Mouse (Mus musculus) c-Kit-positive CD71-positive TER-119-positive erythroid progenitor cells, embryonic 14.5 days (primary cell): ENCODE measurements around the gene Lman1l.

Experiments used
- DNase-seq: peaks from one replicate; pipeline ENCODE4 v3.0.0-alpha.2; 2013; ENCODE audit warnings: low spot score

Lman1l gene

DNA sequence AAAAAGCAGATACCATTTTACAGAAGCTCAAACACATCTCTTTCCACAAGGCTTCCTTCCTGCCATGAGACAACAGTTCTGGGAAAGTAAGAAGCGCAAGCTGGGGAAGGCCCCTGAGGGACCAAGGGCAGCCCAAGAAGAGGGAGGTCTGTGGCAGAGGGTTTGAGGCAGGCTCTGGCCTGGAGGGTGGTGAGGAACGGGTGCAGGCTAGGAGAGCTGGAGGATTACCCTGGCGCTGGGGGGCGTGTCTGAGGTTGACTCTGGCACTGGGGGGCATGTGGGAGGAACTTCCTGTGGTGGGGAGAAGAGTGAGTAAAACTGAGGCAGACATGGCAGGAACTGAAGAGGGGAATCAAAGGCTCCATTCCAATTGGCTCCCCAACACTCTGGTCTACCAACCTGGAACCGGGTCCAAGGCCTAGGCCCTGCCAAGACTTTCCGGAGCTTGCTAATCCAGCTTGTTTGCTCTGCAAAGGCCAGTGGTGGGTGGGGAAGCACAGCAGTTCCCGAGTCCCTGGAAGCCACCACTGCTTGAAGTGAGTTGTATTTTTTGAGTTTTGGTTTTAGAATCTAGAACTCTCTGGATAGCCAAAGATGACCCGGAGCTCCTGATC, 2.9 kb downstream of the Lman1l start:
- DNase-seq, result no peak

DNA sequence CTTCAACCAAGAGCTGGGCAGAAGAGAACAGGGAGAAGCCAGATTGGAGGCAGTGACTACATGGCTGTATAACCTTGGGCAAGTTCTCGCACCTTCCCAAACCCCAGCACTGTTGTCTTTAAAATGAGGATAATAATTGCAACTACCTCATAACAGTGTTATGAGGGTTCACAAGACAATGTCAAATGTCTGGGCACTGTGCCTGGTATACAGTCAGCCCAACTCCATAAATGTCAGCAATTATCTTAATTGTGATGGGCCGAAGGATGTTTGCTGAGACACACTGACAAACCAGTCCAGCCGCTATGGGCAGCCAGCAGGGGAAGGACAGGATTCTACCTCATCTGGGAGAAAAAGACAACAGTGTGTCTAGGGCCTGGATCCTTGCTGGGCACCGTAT, 5.8 kb downstream of the Lman1l start:
- DNase-seq, result no peak

DNA sequence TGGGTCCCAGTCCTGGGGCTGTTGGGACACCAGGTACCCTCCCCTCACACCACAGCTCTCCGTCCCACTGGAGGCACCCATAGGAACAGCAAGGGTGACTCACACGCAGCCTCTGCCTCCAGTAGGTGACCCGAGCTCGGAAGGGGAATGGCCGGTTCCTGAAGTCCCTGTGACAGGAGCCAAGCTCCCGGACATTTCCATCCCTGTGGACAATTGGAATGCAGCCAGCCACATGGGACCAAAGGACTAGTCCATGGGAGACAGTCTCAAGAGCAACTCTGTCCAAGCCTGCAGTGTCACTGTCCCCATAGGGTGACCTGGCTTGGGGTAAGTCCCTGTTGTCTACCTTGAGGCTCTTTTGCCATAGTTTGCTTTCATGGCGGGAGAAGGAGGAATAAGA, 6.6 kb downstream of the Lman1l start:
- no peak for DNase-seq

DNA sequence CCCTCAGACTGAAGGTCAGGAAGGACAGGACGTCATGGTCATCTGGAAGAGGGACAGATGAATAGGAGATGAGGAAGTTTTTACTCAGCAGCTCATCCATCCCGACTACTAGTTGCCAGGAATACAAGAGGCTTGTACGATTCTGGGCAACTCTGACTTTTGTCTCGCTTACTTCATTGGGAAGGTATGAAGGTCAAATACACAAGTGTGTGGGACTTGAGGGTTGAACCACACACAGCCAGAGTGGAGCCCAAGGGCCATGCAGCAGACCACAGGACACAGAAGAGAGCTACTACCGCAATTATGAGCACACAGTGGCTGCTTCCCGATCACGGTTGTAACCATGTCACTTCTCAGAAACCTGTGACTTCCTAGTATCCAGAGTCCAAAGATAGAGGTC, 8.0 kb downstream of the Lman1l start:
- DNase-seq, result no peak

DNA sequence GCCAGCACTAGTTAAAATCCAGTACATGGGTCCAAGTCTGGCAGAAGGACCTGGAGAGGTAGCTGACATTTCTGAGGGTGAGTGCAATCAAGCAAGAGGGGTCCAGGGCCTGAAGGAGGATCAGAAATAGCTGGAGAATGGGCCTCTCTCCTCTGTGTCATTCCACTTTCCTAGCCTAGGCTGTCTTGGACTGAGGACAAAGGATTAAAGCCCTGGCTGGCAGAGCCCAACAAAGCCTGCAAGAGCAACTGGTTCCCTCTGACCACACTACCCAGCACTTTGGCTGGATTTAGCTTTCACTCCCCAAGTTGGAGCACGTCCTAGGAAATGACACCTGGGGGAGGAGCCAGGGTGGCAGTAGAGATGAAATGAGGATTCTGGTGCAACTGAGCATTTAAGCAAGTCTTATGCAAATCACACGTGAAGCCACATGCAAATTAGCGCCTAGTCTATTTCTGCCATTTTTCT, 10.2 kb downstream of the Lman1l start:
- DNase-seq, result no peak

DNA sequence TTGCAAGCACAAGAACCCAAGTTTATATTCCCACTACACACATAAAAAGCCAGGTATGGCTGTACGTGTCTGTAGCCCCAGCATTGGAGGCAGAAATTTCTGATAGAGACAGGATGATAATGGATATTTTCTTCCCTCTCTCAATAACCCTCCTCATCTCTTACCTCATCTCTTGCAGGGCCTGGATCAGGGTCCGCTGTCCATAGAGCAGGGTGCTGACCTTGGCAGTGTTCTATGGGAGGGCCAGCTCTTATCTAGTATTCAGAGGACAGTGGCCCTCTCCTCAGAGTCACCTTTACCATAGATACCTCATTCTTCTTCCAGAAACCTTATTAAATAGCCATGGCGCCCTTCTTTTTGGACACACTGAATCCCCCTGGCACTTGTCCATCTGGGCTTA, 10.8 kb downstream of the Lman1l start:
- DNase-seq, result no peak

DNA sequence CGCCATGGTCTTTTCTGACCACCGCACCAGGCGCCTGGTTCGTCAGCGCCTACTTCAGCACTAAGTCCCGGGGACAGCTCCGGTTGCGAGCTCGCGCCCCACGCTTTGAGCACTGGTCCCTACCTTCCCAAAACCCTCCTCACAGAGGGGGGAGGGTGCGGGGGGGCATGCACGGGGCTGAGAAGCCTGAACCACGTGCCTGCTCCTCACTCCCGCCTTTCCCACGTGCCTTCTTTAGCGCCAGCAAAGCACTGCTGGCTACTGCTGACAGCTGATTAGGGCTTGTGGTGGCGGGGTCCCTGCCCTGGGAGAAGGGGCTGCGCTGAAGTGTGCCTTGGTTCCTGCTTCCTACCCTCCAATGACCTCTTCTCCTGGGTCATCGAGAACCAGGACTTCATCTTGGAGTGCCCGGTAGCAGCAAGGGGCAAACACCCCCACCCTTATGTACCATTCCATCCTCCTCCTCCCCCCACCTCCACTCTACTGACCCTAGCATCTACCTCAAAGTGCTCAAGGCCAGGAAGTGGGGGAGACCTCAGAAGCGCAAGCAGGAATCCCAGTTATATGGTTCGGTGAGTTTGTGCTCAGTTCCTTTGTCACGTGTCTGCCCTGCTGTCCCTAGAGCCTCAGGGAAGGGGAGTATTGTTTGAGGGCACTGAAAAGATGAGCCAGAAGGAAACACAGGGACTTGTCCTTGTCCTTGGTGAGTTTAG, 14.3 kb downstream of the Lman1l start, which contains the start of gene Cplx3:
TSS of gene Cplx3 (minus strand) at position 143 of the 713 bp plus-strand sequence.
- no peak for DNase-seq

DNA sequence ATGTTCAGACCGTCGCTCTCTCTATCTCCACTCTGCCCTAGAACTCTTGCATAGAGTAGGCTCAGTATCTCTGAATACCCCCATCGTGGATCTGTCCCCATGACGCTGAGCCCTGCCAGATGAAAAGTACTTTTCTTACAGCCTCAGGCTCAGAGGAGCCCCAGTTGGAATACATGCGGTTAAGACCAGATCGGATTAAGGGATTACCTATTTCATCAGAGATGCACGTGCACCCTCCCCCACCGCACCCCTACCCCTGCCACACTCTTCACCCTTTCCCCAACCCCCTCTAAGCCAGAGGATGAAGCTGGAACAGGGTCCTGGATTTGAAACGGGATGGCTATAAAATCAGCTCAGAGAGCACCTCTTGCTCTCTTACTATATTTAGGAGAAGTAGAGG, 15.1 kb downstream of the Lman1l start:
- DNase-seq, result no peak

DNA sequence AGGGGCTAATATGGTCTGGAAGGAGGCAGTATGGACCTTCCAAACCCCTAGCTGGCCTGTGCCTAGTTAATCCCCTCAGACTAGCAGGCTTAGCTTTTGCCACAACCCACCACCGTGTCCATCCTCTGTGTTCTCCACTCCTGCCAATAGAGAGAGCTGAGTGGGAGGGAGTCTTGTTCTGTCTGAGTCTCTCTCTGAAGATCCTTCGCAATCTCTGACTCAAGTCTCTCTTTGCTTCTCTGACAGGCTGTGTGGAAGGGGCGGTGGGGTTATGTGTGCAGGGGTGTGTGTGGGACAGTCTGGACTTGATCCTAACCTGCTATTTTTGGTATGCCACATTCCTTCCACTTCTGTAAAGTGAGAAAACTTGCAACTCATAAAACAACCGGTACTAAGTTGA, 15.7 kb downstream of the Lman1l start:
- DNase-seq, result no peak

DNA sequence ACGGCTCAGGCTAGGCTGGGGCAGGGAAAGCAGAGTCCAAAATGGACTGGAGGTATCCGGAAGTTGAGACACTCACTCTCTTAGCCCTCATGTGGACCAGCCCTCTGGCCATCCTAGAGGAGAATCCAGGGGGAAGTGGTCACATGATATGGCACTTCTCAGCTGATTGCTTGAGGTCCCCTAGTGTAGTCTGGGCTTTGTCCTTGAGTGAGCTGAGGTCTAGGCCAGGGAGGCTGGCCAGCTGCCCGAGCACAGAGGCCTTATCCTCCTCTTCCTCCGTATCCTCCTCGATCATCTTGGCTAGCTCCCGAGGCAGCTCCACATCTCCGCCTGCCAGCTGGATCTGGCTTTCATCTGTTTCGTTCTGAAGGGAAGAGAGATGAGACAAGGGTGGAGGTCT, 18.5 kb downstream of the Lman1l start:
- no peak for DNase-seq

DNA sequence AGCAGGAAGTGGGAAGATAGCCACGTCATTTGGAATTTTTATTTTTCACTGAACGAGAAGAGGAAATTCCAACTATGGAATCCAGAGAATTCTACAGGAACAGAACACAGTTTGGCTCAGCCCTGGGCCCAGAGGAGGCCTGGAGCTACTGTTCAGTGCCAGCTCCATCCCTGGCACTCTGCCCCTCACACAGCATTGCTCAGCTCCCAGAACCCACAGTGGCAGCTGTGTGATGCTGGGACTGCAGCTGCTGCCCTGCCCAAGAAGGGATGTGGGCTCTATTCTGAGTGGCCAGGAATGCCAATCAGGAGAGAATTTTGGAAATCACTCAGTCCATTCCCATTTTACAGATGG, 19.2 kb downstream of the Lman1l start:
- DNase-seq, result no peak

DNA sequence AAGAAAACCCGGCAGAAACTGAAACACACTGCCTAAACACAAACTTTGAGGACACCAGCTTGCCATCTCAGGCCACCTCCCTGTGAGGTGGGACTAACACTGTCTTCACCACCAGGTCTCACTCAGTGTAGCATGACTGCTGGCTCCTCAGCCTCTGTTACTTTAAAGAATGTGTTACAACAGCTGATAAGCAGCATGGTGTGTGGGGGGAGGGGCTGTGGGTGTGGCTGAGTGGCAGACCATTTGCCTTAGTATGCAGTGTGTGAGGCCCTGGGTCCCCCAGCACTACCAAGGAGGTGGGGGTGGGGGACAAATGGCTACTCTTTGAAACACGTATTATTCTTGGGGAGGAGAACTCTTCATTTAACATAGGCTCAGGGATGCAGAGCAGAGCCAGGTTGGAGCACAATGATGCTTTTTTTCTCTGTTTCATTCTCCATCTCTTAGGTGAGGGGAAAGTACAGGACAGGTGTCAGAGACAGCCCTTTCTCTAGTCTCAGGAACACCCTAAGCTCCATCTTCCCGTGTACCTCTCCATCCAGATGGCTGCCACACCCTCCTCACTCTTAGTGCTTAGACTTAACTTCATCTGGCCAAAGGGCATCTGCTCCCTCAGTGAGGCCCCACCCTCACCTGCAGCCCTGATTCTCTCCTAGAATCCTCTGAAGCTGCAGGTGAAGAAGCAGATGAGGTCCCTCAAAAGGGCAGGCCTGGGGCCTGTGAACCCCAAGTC, 19.8 kb downstream of the Lman1l start:
- DNase-seq, result peak; percentile 33

DNA sequence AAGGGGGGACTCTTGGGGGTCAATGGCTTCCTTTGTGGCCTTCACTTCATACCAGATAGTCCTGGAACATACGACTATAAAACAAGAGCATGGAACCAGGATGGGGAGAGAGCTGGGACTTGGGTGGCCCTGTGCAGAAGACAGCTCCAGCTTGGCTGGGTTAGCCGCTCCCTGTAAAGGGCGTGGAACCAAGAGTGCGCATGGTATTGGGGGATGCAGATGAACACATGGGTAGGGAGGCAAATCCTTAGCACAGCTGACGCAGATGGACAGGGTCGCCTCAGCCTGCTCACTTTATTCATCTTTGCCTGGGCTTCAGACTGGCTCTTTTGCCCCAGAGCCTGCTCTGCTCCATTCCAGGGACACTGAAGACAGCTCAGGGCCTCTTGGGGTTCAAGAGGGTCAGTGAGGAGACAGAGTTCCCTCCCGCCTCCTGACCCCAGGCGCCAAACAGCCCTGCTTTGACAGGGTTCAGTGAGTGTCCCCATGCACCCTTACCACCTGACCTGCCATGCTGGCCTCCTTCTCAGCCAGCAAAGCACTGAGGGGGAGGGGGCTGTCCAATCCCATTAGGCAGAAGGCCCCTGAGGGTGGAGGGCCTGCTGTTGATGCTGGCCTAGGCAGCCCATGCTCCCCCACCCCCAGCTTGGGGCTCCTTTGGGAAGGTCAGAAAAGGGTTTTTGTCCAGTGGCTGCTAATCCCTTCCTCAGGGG, 21.6 kb downstream of the Lman1l start:
- DNase-seq, result no peak

DNA sequence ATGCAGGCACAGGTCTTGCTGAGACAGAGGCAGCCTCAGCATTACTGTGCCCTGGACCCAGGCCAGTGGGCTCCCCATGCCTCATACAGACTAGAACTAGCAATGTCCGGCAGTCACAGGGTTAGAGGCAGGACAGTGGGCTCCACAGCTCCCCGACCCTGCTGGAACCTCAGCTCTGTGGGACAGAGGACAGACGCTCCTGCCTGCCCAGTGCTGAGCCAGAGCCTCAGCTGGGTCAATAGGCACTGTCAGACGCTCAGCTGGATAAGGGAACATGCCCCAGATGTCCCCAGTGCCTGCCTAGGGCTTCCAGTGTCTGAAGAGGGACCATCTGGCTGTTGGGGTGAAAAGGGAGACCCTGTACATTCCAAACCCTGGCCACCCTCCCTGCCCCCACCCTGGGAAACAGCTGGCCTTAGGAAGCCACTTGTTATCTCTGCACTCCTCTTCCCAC, 22.6 kb downstream of the Lman1l start:
- no peak for DNase-seq

DNA sequence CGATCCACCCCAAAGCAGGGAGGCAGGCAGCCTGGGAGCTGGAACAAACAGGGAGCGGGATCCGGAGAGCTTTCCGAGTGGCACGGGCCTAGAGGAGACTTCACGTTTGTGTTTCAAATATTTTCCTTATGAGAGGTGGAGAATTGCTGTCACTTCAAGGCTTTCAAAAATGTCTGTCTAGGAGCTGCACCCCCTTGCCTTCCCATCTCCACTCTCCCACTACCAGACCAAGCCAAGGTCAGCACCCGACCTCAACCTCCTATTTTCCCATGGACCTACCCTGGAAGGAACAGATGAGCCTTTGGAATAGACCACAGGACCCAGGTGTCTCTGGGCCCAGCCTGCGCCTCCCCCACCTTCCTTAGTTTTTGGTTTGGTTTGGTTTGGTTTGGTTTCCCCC, 23.3 kb downstream of the Lman1l start:
- no peak for DNase-seq

DNA sequence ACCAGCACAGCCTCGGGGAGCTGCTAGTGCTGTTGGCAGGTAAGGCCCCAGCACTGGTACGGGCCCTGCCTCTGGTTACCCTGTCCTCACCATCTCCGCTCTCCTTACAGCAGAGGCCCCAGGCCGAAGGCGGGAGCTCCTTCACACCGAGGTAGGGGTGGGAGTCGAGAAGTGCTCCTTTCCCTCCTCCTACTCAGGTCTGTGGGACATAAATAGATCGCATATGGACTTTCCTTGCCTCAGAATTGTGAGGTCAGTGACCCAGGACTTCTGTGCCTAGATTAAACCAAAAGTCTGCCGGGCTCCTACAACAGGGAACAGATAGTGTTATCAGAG, 26.4 kb downstream of the Lman1l start:
- no peak for DNase-seq

DNA sequence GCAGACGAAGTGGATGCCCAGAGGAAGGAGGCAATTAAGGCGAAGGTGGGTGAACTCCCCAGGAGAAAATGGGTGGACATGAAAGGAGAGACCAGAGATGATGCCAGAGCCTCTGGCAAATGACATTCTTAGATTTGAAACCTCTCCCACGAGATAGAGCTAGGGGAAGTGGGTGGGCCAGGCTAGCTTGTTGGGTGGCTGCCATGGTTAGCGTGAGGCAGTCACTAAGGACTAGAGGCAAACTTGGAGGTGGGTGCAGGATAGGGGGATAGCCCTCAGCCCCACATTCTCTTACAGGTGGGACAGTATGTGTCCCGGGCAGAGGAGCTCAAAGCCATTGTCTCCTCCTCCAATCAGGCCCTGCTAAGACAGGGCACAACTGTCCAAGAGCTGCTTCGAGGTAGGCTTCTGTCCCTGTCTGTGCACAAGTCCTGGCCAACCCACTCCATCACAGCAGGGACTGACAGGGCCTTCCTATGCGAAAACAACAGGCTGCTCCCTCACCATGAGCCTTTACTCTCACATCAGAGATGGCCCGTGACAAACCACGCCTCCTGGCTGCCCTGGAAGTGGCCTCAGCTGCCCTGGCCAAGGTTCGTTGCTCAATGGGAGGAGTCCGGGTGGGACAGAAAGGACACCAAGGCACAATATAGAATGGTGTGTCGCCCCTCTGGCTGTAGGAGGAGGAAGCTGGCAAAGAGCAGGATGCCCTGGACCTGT, 27.0 kb downstream of the Lman1l start:
- DNase-seq, result no peak

DNA sequence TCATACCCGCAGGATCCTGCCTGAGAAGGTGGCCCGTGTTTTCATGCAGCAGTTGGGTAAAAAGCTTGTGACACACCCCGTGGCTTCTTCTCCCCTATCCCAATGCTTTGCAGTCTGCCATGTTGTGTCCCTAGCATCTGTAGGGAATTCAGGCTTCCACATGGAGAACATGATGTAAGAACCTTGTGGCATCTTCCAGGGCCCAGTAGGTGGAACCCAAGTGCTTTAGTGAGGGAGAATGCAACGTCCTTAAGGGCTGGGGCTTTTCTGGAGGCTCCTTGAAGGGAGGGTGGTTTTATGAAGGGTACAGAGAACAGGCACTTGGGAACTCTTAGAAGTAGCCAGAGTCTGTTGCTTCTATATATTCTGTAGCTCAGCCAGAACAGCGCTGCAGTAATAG, 29.8 kb downstream of the Lman1l start:
- DNase-seq, result no peak

DNA sequence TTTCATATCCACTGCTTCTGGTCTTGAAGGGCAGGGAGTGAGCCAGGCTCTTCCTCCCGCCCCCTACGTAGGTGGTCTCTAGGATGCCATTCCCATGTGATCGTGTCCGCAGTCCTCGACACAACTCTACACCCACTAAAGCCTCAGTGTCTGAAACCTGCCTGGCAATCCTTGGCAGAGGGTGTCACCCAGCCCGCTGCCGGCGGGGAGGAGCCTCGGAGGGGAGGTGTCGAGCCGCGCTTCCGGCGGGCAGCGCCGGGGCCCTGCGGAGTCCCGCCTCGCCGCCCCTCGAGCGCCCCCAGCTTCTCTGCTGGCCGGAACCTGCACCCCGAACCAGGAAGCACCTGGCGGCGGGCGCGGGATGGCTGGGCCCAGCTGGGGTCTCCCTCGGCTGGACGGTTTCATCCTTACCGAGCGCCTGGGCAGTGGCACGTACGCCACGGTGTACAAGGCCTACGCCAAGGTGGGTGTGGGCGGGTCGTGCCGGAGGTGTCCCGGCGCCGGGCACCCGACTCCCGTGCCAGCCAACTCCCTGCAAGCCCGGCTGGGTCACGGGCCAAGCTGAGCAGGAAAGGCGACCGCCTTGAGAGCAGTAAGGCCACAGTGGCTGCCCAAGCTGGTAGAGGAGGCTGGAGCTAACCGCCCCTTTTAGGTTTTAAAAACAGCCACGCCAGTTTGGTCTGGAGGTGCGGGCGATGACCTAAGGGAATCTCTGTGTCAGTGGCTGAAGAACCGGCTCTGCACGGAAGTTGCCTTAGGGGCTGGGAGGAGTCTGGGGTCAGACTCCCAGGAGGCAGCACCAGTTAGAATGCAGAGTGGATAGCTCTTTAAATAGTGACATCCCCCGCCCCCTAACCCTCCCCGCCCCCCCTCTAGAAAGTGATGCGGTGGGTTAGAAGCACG, 31.1 kb downstream of the Lman1l start, which contains the start of gene Ulk3:
TSS of gene Ulk3 (plus strand) at position 229 of the 903 bp plus-strand sequence.
- DNase-seq, result peak; percentile 55

DNA sequence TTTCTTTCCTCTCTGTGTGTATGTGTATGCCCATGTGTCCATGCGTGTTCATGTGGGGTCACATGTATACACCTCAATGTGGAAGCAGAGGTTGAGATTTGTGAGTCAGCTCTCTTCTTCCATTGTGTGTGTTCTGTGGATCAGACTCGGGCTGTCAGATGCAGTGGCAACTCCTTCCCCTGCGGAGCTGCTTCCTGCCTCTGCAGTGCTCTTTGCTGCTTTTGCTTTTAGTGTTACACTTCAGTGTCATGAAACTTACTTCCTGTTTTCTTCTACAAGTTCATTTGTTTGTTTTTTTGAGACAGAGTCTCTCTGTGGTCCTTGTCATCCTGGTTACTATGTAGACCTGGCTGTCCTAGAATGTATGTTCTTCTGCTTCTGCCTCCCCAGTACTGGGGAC, 35.6 kb downstream of the Lman1l start:
- DNase-seq, result no peak
